Mouse (Mus musculus): ENCODE results near the gene Samd4b.
A peak's percentile ranks its signal among the peaks of the same experiment; 100 is the strongest.

Gene Samd4b

GRCm38 (mm10) chr7:28442688-28443087 lies 155.3 kb downstream of the Samd4b start:
- DNase-seq = no peak

- no peak for DNase-seq
Measured at GRCm38 (mm10) chr7:28441776-28442485, 156.0 kb downstream of the Samd4b start.

GRCm38 (mm10) chr7:28440739-28441138 lies 157.2 kb downstream of the Samd4b start:
- DNase-seq = peak in 1 of 2 experiments; percentile 27

- DNase-seq = no peak
Measured at GRCm38 (mm10) chr7:28438771-28439170, 159.2 kb downstream of the Samd4b start.

GRCm38 (mm10) chr7:28437964-28438363 lies 160.0 kb downstream of the Samd4b start:
- no peak for DNase-seq

- peak; percentile 88 to 92 for DNase-seq
Measured at GRCm38 (mm10) chr7:28436932-28437570, 160.9 kb downstream of the Samd4b start, which contains the start of gene Gmfg. Gene Gmfg, plus strand, starts transcription at chr7:28437447.

- peak; percentile 100 for DNase-seq
Measured at GRCm38 (mm10) chr7:28436271-28436904, 161.6 kb downstream of the Samd4b start.

GRCm38 (mm10) chr7:28435660-28436259 lies 162.2 kb downstream of the Samd4b start:
- peak; percentile 30 to 33 for DNase-seq

- no peak for DNase-seq
Measured at GRCm38 (mm10) chr7:28432252-28432651, 165.7 kb downstream of the Samd4b start.

- DNase-seq = no peak
Measured at GRCm38 (mm10) chr7:28430512-28430911, 167.4 kb downstream of the Samd4b start.

GRCm38 (mm10) chr7:28427738-28428137 lies 170.2 kb downstream of the Samd4b start:
- no peak for DNase-seq

GRCm38 (mm10) chr7:28423018-28423417 lies 174.9 kb downstream of the Samd4b start:
- no peak for DNase-seq

GRCm38 (mm10) chr7:28419416-28419815 lies 178.5 kb downstream of the Samd4b start:
- no peak for DNase-seq

GRCm38 (mm10) chr7:28418096-28418670 lies 179.8 kb downstream of the Samd4b start:
- DNase-seq = peak; percentile 50 to 66

GRCm38 (mm10) chr7:28417368-28417767 lies 180.6 kb downstream of the Samd4b start:
- no peak for DNase-seq

GRCm38 (mm10) chr7:28412826-28413225 lies 185.1 kb downstream of the Samd4b start:
- no peak for DNase-seq

- peak; percentile 60 to 74 for DNase-seq
Measured at GRCm38 (mm10) chr7:28410841-28411475, 187.0 kb downstream of the Samd4b start.

- no peak for DNase-seq
Measured at GRCm38 (mm10) chr7:28401942-28402341, 196.0 kb downstream of the Samd4b start.

- no peak for DNase-seq
Measured at GRCm38 (mm10) chr7:28401030-28401429, 196.9 kb downstream of the Samd4b start.

GRCm38 (mm10) chr7:28398696-28399340 lies 199.1 kb downstream of the Samd4b start:
- no peak for DNase-seq

GRCm38 (mm10) chr7:28398000-28398399 lies 199.9 kb downstream of the Samd4b start:
- peak; percentile 49 to 60 for DNase-seq

- DNase-seq = no peak
Measured at GRCm38 (mm10) chr7:28395425-28395824, 202.5 kb downstream of the Samd4b start.
